Mouse (Mus musculus) hindbrain, embryonic 10.5 days (tissue): ENCODE measurements around the gene Fuom. TPM values are rescaled to one million over a fixed set of nuclear protein-coding genes. Genes with fewer than 3 reads are reported as not detected.
A peak's percentile ranks its signal among the peaks of the same experiment; 100 is the strongest.

ENCODE experiments used
- DNase-seq: peaks from one replicate; pipeline ENCODE4 v3.0.0-alpha.2; 2017; ENCODE audit warnings: low spot score
- H3K27ac ChIP-seq: fragments of 300-500 bp; sonication (generic); 2 replicates; pipeline ENCODE4 v1.5.1; 2016; ENCODE audit warnings: mild to moderate bottlenecking, moderate library complexity
- H3K27me3 ChIP-seq: fragments of 300-500 bp; sonication (generic); 2 replicates; pipeline ENCODE4 v1.6.1; 2016; ENCODE audit warnings: mild to moderate bottlenecking; ENCODE audit not compliant: poor library complexity, insufficient read depth, severe bottlenecking
- H3K36me3 ChIP-seq: fragments of 300-500 bp; sonication (generic); 2 replicates; pipeline ENCODE4 v1.6.1; 2016; ENCODE audit warnings: mild to moderate bottlenecking, moderate library complexity
- H3K4me1 ChIP-seq: fragments of 300-500 bp; sonication (generic); replicated peaks from 2 replicates; pipeline ENCODE4 v1.6.1; 2016; ENCODE audit warnings: mild to moderate bottlenecking
- H3K4me3 ChIP-seq: fragments of 300-500 bp; sonication (generic); 2 replicates; pipeline ENCODE4 v1.5.1; 2016; ENCODE audit warnings: mild to moderate bottlenecking, moderate library complexity
- H3K9me3 ChIP-seq: fragments of 300-500 bp; sonication (generic); 2 replicates; pipeline ENCODE4 v1.6.1; 2016; ENCODE audit warnings: mild to moderate bottlenecking, moderate library complexity
- WGBS: fragments of 180-500 bp; shearing (Covaris S2); methylation state at CpG from one replicate; pipeline ENCODE4 v1.1.7; 2016; 5-methylcytosine and 5-hydroxymethylcytosine counted together
- polyA plus RNA-seq: library from polyadenylated mRNA; unstranded; fragments of >200 nt; fragmentation: Nextera tagmentation; extraction: Ambion mirVana; gene quantifications from 2 replicates; pipeline ENCODE4 v1.2.1, GENCODE M21; 2016

The Fuom gene
- polyA plus RNA-seq, 1 experiment from 2014 or later, result 17.9 TPM

- no peak overlapping the region for H3K27ac ChIP-seq
- H3K27me3 ChIP-seq, result no peaks in the 10 kb centered on the region
- WGBS, result 95% methylated on average over 1 of the region's 1 CpGs
Measured at GRCm38 (mm10) chr7:140124382-140124781, 22.1 kb upstream of the Fuom start.

GRCm38 (mm10) chr7:140122765-140123164 is 20.5 kb upstream of the Fuom start:
- WGBS, result 39% methylated on average over 4 of the region's 4 CpGs
- no peak overlapping the region for H3K27ac ChIP-seq
- H3K4me3 ChIP-seq, result no peak overlapping the region
- DNase-seq, result no peak
- H3K27me3 ChIP-seq, result no peaks in the 10 kb centered on the region
- peaks cover 22% of the 10 kb centered on the region for H3K4me1 ChIP-seq
- no peaks in the 10 kb centered on the region for H3K36me3 ChIP-seq
- no peaks in the 10 kb centered on the region for H3K9me3 ChIP-seq

More at GRCm38 (mm10) chr7:140124382-140124781, 22.1 kb upstream of the Fuom start:
- Histone ChIP-seq H3K4me1 (peaks cover 22% of the 10 kb centered on the region), H3K36me3 (peaks cover 4% of the 10 kb centered on the region; the same call in 1 of the 2 replicates), H3K9me3 (no peaks in the 10 kb centered on the region), H3K4me3 (no peak overlapping the region)
- no peak for DNase-seq

DNA sequence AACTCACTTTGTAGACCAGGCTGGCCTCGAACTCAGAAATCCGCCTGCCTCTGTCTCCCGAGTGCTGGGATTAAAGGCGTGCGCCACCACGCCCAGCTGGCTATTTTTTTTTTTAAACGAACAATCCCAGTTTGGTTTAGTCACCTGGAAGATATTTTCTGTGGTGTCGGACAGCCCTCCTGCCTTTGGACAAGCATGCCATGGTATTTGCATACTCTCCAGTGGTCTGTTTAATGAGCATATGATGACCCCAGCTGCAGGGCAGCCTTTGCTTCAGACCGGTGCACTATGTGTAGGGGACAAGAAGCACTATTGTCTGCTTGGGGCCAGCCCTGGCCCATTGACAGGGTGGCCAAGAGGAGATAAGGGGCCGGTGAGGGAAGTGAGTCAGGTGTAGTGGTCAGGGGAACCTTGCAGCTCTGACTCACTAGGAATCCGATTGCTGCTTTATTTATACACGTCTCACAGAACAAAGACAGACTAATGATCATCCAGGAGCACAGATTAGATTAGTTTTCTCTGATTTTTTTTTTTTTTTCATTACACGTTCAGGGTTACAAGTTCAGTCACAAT is 19.2 kb upstream of the Fuom start:
- Histone ChIP-seq H3K4me3 (no peak overlapping the region), H3K36me3 (no peaks in the 10 kb centered on the region), H3K4me1 (peaks cover 21% of the 10 kb centered on the region), H3K27ac (no peak overlapping the region), H3K9me3 (no peaks in the 10 kb centered on the region), H3K27me3 (no peaks in the 10 kb centered on the region)
- WGBS, result 80% methylated on average over 13 of the region's 13 CpGs
- no peak for DNase-seq

- no peaks in the 10 kb centered on the region for H3K36me3 ChIP-seq
- 89% methylated on average over 2 of the region's 2 CpGs for WGBS
- no peak for DNase-seq
Measured at GRCm38 (mm10) chr7:140120484-140120883, 18.2 kb upstream of the Fuom start.

DNA sequence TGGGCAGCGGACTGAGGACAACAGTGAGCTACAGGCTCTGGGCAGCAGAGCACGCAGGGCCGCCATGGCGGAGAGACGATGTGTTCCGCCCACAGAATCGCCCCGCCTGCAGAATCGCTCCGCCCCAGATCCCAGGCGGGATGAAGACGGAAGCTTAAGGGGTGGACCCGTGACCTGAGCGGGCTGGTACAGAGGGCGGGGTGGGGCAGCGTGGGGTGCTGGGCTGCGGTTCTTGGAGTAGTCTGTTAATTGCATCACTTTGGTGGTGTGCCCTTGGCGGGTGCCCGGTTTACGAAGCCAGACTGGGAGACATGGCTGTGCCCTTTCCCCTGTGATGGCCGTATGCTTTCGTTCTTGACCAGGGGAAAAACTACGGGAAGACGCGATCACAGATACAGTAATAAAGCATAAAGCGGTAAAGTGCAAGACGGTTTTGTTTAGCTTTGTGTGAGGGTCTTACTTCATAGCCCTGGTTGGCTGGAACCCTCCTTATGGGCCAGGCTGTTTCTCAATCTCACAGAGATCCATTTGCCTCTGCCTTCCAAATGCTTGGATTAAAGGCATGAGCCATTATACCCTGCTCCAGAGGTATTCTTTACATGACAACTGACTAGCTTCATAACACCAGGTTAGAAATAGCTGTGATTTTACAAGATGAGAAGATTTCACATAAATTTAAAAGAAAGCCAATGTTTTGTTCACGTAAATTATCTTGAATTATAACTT is 14.3 kb upstream of the Fuom start, which contains the start of gene Echs1:
Gene Echs1, minus strand, starts transcription at position 148 of the 726 bp plus-strand sequence.
- peak; percentile 85 for DNase-seq
- peaks cover 14% of the 10 kb centered on the region for H3K4me1 ChIP-seq
- no peaks in the 10 kb centered on the region for H3K27me3 ChIP-seq
- peak within 1 kb of the TSS; percentile 83 for H3K4me3 ChIP-seq
- peaks cover 16% of the 10 kb centered on the region for H3K36me3 ChIP-seq
- peak within 1 kb of the TSS; percentile 94 for H3K27ac ChIP-seq
- WGBS, result 5% methylated on average over 28 of the region's 28 CpGs
- H3K9me3 ChIP-seq, result no peaks in the 10 kb centered on the region

More at GRCm38 (mm10) chr7:140120484-140120883, 18.2 kb upstream of the Fuom start:
- Histone ChIP-seq H3K4me3 (no peak overlapping the region), H3K27ac (no peak overlapping the region), H3K27me3 (no peaks in the 10 kb centered on the region), H3K4me1 (peaks cover 17% of the 10 kb centered on the region), H3K9me3 (no peaks in the 10 kb centered on the region)

- H3K27ac ChIP-seq, result peak within 1 kb of the TSS; percentile 94
- peaks cover 23% of the 10 kb centered on the region for H3K36me3 ChIP-seq
- H3K4me1 ChIP-seq, result peaks cover 14% of the 10 kb centered on the region
- 5% methylated on average over 23 of the region's 23 CpGs for WGBS
- no peaks in the 10 kb centered on the region for H3K27me3 ChIP-seq
- no peaks in the 10 kb centered on the region for H3K9me3 ChIP-seq
- H3K4me3 ChIP-seq, result peak within 1 kb of the TSS; percentile 83
- peak; percentile 25 for DNase-seq
Measured at GRCm38 (mm10) chr7:140115583-140116328, 13.5 kb upstream of the Fuom start, which contains the start of gene Paox. Paox (plus strand) TSS chr7:140115799.

DNA sequence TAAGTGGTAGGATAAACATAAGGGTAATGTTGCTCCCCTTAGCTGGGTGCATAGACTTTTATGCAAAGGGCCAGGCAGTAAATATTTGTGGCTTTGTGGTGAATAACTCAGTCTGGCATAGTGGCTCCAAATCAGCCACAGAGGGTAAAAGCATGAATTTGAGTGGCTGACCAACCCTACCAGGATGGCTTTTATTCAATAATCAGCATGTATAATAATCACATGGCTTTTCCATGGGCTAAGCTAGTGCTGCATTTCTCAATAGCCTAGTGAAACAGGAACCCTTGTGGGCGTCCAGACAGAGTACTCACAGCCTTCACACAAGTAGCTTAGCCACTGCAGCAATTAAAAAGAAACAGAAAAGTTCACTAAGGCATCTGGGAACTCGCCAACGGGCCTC is 9.7 kb upstream of the Fuom start:
- peaks cover 61% of the 10 kb centered on the region for H3K36me3 ChIP-seq

GRCm38 (mm10) chr7:140104009-140104408 is 1.8 kb upstream of the Fuom start:
- peaks cover 18% of the 10 kb centered on the region for H3K27me3 ChIP-seq

More for the DNA sequence above, 9.7 kb upstream of the Fuom start:
- WGBS, result 66% methylated on average over 3 of the region's 3 CpGs
- no peak for DNase-seq
- H3K4me1 ChIP-seq, result peaks cover 13% of the 10 kb centered on the region
- H3K27ac ChIP-seq, result no peak overlapping the region
- no peaks in the 10 kb centered on the region for H3K27me3 ChIP-seq
- no peak overlapping the region for H3K4me3 ChIP-seq
- no peaks in the 10 kb centered on the region for H3K9me3 ChIP-seq

GRCm38 (mm10) chr7:140101498-140101897 is 743 bp downstream of the Fuom start:
- peaks cover 18% of the 10 kb centered on the region for H3K4me1 ChIP-seq
- H3K9me3 ChIP-seq, result no peaks in the 10 kb centered on the region

More at GRCm38 (mm10) chr7:140104009-140104408, 1.8 kb upstream of the Fuom start:
- Histone ChIP-seq H3K4me1 (peaks cover 18% of the 10 kb centered on the region), H3K27ac (no peak overlapping the region), H3K36me3 (peaks cover 39% of the 10 kb centered on the region), H3K4me3 (no peak overlapping the region), H3K9me3 (no peaks in the 10 kb centered on the region)
- no peak for DNase-seq
- 86% methylated on average over 4 of the region's 4 CpGs for WGBS

DNA sequence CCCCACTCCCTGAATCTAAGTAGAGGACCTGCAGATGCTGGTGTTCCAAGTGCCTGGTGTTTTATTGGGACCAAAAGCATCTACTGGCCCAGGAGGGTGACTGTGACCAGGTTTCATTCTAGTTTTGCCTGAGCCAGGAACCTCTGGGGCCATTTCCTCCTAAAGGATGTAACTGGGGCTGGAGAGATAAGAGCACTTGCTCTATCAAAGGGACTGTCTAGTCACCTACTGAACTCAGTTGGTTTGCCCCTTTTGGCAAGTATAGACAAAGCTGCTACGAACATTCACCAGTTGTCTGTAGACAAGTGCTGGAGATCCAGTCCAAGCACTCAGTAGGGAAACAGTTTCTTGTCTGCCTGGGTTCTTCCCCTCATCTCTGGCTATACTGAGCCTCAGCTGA is 3.8 kb downstream of the Fuom start:
- Histone ChIP-seq H3K27me3 (peaks cover 18% of the 10 kb centered on the region), H3K4me3 (no peak overlapping the region), H3K27ac (no peak overlapping the region), H3K4me1 (peaks cover 22% of the 10 kb centered on the region), H3K36me3 (no peaks in the 10 kb centered on the region), H3K9me3 (no peaks in the 10 kb centered on the region)
- 88% methylated on average over 1 of the region's 1 CpGs for WGBS
- DNase-seq, result no peak

More at GRCm38 (mm10) chr7:140101498-140101897, 743 bp downstream of the Fuom start:
- DNase-seq, result no peak
- peaks cover 18% of the 10 kb centered on the region for H3K27me3 ChIP-seq
- WGBS, result 73% methylated on average over 10 of the region's 10 CpGs
- peaks cover 14% of the 10 kb centered on the region for H3K36me3 ChIP-seq
- peak overlapping the region; percentile 55 for H3K4me3 ChIP-seq
- H3K27ac ChIP-seq, result peak overlapping the region; percentile 73

DNA sequence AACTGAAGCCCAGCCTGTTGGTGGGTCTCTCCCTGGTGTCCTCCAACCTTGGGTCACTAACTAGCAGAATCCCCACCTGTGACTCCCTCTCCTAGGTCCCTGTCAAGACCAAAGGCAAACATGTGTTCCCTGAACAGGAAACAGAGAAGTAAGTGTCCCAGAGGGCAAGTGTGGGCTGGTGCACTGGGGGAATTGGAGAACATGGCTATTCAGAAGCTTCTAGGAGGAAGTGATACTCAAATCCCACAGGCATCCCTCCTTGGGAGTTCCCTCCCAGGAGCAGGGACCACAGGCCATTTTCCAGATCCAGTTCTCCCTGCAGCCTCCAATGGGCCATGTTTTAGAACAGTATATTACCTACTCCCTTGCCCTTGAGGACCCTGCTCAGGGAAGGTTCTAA is 6.2 kb downstream of the Fuom start:
- no peaks in the 10 kb centered on the region for H3K9me3 ChIP-seq
- peaks cover 8% of the 10 kb centered on the region for H3K27me3 ChIP-seq
- DNase-seq, result no peak
- no peak overlapping the region for H3K4me3 ChIP-seq
- 0 out of 2 replicates have a peak, but pooled peaks cover 6% of the 10 kb centered on the region for H3K4me1 ChIP-seq
- H3K27ac ChIP-seq, result no peak overlapping the region
- H3K36me3 ChIP-seq, result no peaks in the 10 kb centered on the region

GRCm38 (mm10) chr7:140095556-140095955 is 6.7 kb downstream of the Fuom start:
- no peak for DNase-seq
- H3K4me1 ChIP-seq, result 0 out of 2 replicates have a peak, but pooled peaks cover 4% of the 10 kb centered on the region
- no peaks in the 10 kb centered on the region for H3K9me3 ChIP-seq
- no peak overlapping the region for H3K27ac ChIP-seq
- 0 out of 2 replicates have a peak, but pooled peaks cover 3% of the 10 kb centered on the region for H3K27me3 ChIP-seq
- WGBS, result 70% methylated on average over 1 of the region's 1 CpGs
- H3K4me3 ChIP-seq, result no peak overlapping the region
- H3K36me3 ChIP-seq, result no peaks in the 10 kb centered on the region
